Mouse (Mus musculus) kidney, adult 2 months (tissue): Measurements from ENCODE around the gene Creld2. TPM values are rescaled to one million over a fixed set of nuclear protein-coding genes. Genes with fewer than 3 reads are reported as not detected.

Experiments used
- DNase-seq: peaks from one replicate; pipeline ENCODE4 v3.0.0; 2021
- H3K27ac ChIP-seq: fragments of 200-500 bp; 2 replicates; pipeline ENCODE4 v1.5.1; 2012; ENCODE audit warnings: low read depth, low read length, control low read depth, inconsistent platforms; ENCODE audit not compliant: insufficient read depth
- H3K27me3 ChIP-seq: fragments of 200-500 bp; replicated peaks from 2 replicates; pipeline ENCODE4 v1.6.1; 2012; ENCODE audit warnings: mild to moderate bottlenecking, moderate library complexity, low read length, inconsistent platforms; ENCODE audit not compliant: control insufficient read depth, insufficient read depth
- H3K36me3 ChIP-seq: fragments of 200-500 bp; 2 replicates; pipeline ENCODE4 v1.6.1; 2012; ENCODE audit warnings: mild to moderate bottlenecking, moderate library complexity, low read length, inconsistent platforms; ENCODE audit not compliant: control insufficient read depth, insufficient read depth
- H3K4me1 ChIP-seq: fragments of 200-500 bp; 2 replicates; pipeline ENCODE4 v1.6.1; 2011; ENCODE audit warnings: low read length; ENCODE audit not compliant: control insufficient read depth, insufficient read depth
- H3K4me3 ChIP-seq: fragments of 200-500 bp; 2 replicates; pipeline ENCODE4 v1.5.1; 2011; ENCODE audit warnings: mild to moderate bottlenecking, low read depth, low read length, control low read depth; ENCODE audit not compliant: insufficient read depth
- CTCF ChIP-seq: fragments of 200-500 bp; conservative IDR thresholded peaks from 2 replicates; pipeline ENCODE4 v1.5.1; 2011; ENCODE audit warnings: low read depth, mild to moderate bottlenecking, control low read depth, low read length, moderate library complexity, mixed read lengths; ENCODE audit not compliant: insufficient read depth, insufficient read length
- POLR2A ChIP-seq: fragments of 200-500 bp; IDR thresholded peaks from one replicate; pipeline ENCODE4 v1.6.1; 2011; ENCODE audit warnings: low read depth, low read length, control low read depth
- WGBS: fragments of 180-500 bp; shearing (Covaris S2); methylation state at CpG from one replicate; pipeline ENCODE4 v1.1.7; 2018; 5-methylcytosine and 5-hydroxymethylcytosine counted together
- polyA plus RNA-seq: library from polyadenylated mRNA; depleted of rRNA; stranded (reverse); fragments of >200 nt; gene quantifications from 2 replicates; pipeline ENCODE4 v1.2.3, GENCODE M21; 2012

The Creld2 gene
- polyA plus RNA-seq, 1 experiment = 30.4 TPM

GRCm38 (mm10) chr15:88865061-88865460 lies 45.6 kb downstream of the Creld2 start:
- H3K36me3 ChIP-seq = peaks cover 19% of the 10 kb centered on the region
- H3K27me3 ChIP-seq = no peaks in the 10 kb centered on the region
- H3K4me3 ChIP-seq = peak overlapping the region; percentile 83
- H3K4me1 ChIP-seq = peaks cover 42% of the 10 kb centered on the region
- 38% methylated on average over 14 of the region's 14 CpGs for WGBS
- TF ChIP-seq CTCF (no peak), POLR2A (no peak)
- DNase-seq = no peak
- peak overlapping the region; percentile 97 for H3K27ac ChIP-seq

GRCm38 (mm10) chr15:88865888-88866695 lies 46.6 kb downstream of the Creld2 start:
- 41% methylated on average over 4 of the region's 4 CpGs for WGBS
- H3K27me3 ChIP-seq = no peaks in the 10 kb centered on the region
- H3K36me3 ChIP-seq = peaks cover 19% of the 10 kb centered on the region
- H3K4me3 ChIP-seq = peak overlapping the region; percentile 1; the same call in 1 of the 2 replicates
- peaks cover 46% of the 10 kb centered on the region for H3K4me1 ChIP-seq
- peak overlapping the region; percentile 97 for H3K27ac ChIP-seq
- TF ChIP-seq POLR2A (peak; percentile 62), CTCF (no peak)
- peak; percentile 65 for DNase-seq

- peaks cover 40% of the 10 kb centered on the region for H3K4me1 ChIP-seq
- H3K27me3 ChIP-seq = no peaks in the 10 kb centered on the region
- H3K36me3 ChIP-seq = peaks cover 19% of the 10 kb centered on the region
- peak overlapping the region; percentile 97 for H3K27ac ChIP-seq
- peak; percentile 31 for TF ChIP-seq POLR2A
- 0 out of 2 replicates have a peak, but pooled peaks have one; percentile 0 for TF ChIP-seq CTCF
- WGBS = 14% methylated on average over 7 of the region's 7 CpGs
- no peak overlapping the region for H3K4me3 ChIP-seq
- DNase-seq = no peak
These were observed 47.5 kb downstream of the Creld2 start for GRCm38 (mm10) chr15:88866934-88867356.

GRCm38 (mm10) chr15:88867368-88868023 lies 48.0 kb downstream of the Creld2 start:
- no peaks in the 10 kb centered on the region for H3K27me3 ChIP-seq
- WGBS = 10% methylated on average over 5 of the region's 5 CpGs
- TF ChIP-seq POLR2A (no peak), CTCF (no peak)
- H3K27ac ChIP-seq = peak overlapping the region; percentile 97
- no peak overlapping the region for H3K4me3 ChIP-seq
- H3K4me1 ChIP-seq = peaks cover 40% of the 10 kb centered on the region
- H3K36me3 ChIP-seq = peaks cover 19% of the 10 kb centered on the region
- peak; percentile 98 for DNase-seq

GRCm38 (mm10) chr15:88868024-88868742 lies 48.7 kb downstream of the Creld2 start:
- Histone ChIP-seq H3K27ac (peak overlapping the region; percentile 97), H3K27me3 (no peaks in the 10 kb centered on the region), H3K4me1 (peaks cover 40% of the 10 kb centered on the region), H3K4me3 (no peak overlapping the region), H3K36me3 (peaks cover 17% of the 10 kb centered on the region)
- TF ChIP-seq POLR2A = no peak
- no peak for TF ChIP-seq CTCF
- peak; percentile 90 for DNase-seq
- WGBS = 64% methylated on average over 6 of the region's 6 CpGs

- WGBS = 51% methylated on average over 5 of the region's 5 CpGs
- TF ChIP-seq CTCF (no peak), POLR2A (no peak)
- Histone ChIP-seq H3K36me3 (no peaks in the 10 kb centered on the region), H3K4me3 (no peak overlapping the region), H3K27me3 (no peaks in the 10 kb centered on the region), H3K27ac (peak overlapping the region; percentile 84), H3K4me1 (peaks cover 50% of the 10 kb centered on the region)
- peak; percentile 93 for DNase-seq
These were observed 51.2 kb downstream of the Creld2 start for GRCm38 (mm10) chr15:88870418-88871185.
